Mouse (Mus musculus): Measurements from ENCODE around the gene Scrn1.
A peak's percentile ranks its signal among the peaks of the same experiment; 100 is the strongest.

Scrn1 gene

DNA sequence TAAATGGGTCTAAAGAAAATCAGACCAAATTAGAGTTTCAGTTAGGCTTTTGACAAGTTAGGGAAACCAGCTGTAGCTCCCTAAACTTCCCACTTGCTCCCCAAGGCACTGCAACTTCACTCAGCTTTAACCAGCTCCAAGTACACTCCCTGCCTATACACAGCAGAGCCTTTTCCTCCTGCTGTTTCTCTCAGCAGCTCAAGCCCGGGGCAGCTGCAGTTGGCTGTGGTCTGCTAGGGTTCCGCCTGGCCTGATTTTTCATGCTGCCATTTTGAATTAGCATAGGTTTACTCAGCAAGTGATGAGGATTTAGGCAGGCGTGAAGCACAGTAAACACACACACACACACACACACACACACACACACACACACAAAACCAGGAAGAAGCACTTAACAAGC lies 1.3 kb downstream of the Scrn1 start:
- DNase-seq: peak; percentile 9 to 18

DNA sequence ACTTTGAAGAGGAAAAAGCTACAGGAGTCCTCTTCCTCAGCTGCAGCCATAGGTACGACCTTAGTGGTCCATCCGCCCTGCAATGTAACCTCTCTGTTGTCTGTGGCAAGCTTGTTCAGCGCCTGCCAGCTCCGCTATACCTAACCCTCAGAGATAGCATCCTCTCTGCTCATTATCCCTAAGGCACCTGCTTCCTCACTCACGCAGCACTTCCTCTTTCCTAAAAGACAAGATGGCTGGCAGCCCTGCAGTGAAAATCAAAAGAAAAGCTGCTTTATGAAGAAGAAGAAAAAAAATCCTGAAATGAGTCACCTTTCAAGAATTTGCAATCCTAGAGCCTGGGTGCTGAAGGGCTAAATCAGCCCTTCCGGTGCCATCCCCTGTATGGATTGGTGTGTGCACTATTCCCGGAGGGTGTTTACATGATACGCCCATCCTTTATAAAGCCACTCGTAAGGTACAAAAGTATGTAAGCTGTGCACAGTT lies 1.7 kb downstream of the Scrn1 start:
- no peak for DNase-seq

- no peak for DNase-seq
Observed at GRCm38 (mm10) chr6:54563561-54563960, 2.7 kb downstream of the Scrn1 start.

- DNase-seq: no peak
Observed at GRCm38 (mm10) chr6:54562018-54562809, 4.1 kb downstream of the Scrn1 start.

DNA sequence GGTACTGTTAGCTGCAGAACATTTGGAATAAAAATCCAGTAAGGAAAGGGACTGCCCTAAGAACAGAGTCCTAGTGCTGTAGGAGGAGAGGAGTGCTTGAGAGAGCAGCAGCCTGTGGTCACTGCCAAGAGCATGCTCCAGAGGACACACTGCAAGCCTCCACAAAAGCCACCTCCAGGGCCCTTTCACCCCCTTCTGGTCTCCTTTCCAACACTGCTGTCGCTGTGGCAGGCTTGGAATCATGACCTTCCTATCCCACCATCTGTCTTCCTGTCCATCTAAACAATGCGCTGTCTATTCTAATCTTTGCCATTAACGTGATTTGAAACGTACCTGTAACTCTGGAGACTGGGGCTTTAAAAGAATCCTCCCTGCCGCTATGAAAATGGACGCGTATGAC lies 7.8 kb downstream of the Scrn1 start:
- DNase-seq: no peak

- no peak for DNase-seq
Observed at GRCm38 (mm10) chr6:54557671-54558070, 8.6 kb downstream of the Scrn1 start.

- peak in 1 of 2 experiments; percentile 27 for DNase-seq
Observed at GRCm38 (mm10) chr6:54555816-54556215, 10.5 kb downstream of the Scrn1 start.

DNA sequence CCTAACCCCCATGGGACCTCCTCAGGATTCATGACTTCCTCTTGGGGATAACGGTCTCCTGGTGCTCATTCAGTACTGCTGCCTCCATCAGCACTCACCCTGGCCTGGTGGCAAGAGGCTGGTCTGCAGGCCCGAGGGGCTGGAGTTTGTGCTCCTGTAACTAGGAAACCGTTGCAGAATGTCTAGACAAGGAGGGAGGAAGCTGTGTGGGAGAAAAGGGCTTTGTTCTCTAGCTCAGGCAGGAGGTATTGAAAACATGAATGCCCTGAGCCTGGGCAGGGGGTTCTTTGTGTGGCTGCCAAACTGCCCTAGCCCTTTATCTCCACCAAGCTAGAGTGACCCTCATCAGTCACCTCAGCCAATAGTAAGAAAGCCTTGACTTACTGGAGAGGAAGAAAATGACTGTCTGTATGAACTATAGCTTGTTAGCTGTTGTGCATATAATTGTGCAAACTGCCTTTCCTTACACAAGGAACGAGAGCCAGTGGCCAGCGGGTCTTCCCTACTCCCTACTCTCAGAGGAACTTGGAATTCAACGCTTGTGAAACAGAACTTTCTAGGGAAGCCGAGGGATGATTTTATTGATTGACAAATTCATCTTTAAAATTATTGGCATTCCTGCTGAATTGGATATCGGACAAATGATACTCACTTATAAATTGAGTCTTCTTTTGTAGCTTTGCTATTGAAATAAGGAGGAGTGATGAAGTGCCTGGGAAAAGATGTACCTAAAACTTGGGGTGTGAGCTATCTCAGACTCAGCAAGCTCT lies 11.8 kb downstream of the Scrn1 start:
- DNase-seq: peak; percentile 7 to 16

DNA sequence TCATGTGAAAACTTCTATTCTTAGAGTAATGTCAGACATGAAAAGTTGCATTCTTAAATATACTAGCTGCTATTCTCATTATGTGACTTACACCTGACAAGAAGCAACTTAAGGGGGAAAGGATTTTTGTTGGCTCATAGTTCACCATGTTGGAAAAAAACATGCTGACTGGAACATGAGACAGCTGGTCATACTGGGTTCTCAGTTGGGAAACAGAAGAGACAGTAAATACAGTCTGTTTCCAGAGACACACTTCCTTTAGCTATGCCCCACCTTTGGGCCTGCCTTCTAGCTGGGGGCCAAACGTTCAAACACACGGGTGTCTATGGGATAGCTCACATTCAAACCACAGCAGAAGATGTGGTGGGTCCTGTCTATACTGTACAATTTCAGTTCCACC lies 12.7 kb downstream of the Scrn1 start:
- no peak for DNase-seq

- DNase-seq: no peak
Observed at GRCm38 (mm10) chr6:54552721-54553413, 13.4 kb downstream of the Scrn1 start.

GRCm38 (mm10) chr6:54550801-54551323 lies 15.4 kb downstream of the Scrn1 start:
- peak; percentile 36 to 54 for DNase-seq

GRCm38 (mm10) chr6:54549311-54549710 lies 17.0 kb downstream of the Scrn1 start:
- DNase-seq: no peak

DNA sequence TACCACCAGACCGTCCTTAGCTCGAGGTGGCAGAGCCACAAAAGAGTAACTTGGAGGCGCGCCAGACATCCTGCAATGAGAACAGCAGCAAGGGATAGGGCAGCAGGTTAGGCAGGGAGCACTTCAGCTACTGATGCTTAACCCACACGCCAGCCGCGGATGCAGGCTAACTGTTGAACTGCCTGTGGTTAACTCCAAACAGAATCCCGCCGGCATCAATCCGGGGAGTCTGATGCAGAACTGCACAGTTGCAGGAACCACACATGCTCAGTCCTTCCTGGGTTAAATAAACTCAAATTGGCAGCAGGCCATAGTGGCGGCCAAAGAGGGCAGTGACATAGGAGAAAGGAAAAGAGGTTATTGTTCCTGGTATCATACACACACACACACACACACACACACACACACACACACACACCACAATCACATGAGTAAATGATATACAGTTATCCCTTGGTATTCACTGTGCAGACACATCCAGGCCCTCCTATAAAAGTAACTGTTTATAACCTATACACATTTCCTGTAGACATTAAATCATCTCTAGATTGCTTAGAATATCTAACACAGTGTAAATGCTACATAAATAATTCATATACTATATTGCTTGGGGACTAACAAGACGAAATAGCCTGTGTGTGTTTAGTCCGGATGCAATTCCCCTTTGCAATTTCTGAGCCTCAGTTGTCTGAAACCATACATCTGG lies 17.8 kb downstream of the Scrn1 start:
- DNase-seq: peak; percentile 41 to 50

- no peak for DNase-seq
Observed at GRCm38 (mm10) chr6:54543646-54544045, 22.6 kb downstream of the Scrn1 start.

GRCm38 (mm10) chr6:54542836-54543235 lies 23.5 kb downstream of the Scrn1 start:
- no peak for DNase-seq

GRCm38 (mm10) chr6:54540252-54540887 lies 25.9 kb downstream of the Scrn1 start:
- no peak for DNase-seq

- no peak for DNase-seq
Observed at GRCm38 (mm10) chr6:54539396-54539795, 26.9 kb downstream of the Scrn1 start.

- DNase-seq: peak in 1 of 2 experiments; percentile 10
Observed at GRCm38 (mm10) chr6:54538773-54539173, 27.5 kb downstream of the Scrn1 start.

- no peak for DNase-seq
Observed at GRCm38 (mm10) chr6:54537053-54537452, 29.2 kb downstream of the Scrn1 start.

DNA sequence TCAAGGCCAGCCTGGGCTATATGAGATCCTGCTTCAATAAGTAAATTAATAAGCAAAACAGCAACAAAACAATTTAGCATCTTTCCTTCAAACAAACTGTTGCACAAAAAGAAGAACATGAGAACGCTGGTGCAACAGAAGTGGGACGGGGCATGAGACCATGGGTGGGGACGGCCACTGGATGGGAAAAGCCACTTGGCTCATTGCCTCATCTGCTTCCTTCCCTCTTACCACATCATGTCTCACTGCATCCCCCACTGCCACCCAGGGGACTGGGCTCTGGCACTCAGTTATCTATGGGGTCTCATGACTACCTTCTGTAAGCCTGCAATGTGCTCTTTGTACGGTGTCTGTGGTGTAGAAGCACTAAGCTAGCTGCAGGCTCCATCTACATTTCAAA lies 30.8 kb downstream of the Scrn1 start:
- DNase-seq: no peak

- DNase-seq: no peak
Observed at GRCm38 (mm10) chr6:54531048-54531481, 35.2 kb downstream of the Scrn1 start.

DNA sequence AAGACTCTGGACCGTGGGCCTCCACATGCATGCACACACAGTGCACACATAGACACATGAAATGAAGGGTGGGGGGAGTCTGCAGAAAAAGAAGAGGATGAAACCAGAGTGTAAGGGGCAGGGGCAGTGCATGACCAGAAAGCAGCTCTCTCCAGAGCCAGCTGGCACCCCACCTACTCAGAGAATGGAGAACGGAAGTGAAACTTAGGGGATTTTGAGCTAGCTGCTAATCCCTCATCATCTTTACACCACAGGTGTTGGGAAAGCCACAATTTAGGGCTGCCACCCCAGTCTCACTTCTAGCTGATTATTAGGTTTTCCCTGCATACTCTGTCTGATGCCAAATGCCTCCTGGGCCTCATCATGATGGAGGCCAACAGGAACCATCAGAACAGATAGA lies 36.1 kb downstream of the Scrn1 start:
- no peak for DNase-seq

Measured in kidney, postnatal 4 days (tissue).